Mouse (Mus musculus) erythroid progenitor cell, adult 5-6 weeks (primary cell): Measurements from ENCODE around the gene Prm2. TPM values are rescaled to one million over a fixed set of nuclear protein-coding genes. Genes with fewer than 3 reads are reported as not detected.
"Not testable (repeated sequence)": the region's sequence is repeated elsewhere in the genome, so short reads cannot be mapped to it uniquely, and the experiment has no call there.

Source experiments
- ATAC-seq: replicated peaks from 2 replicates; pipeline ENCODE4 v1.8.0; 2016; ENCODE audit warnings: moderate number of reproducible peaks, mild to moderate bottlenecking, moderate TSS enrichment, inconsistent platforms; ENCODE audit not compliant: poor library complexity, low FRiP score, severe bottlenecking
- total RNA-seq, 2 experiments: library from RNA; stranded (forward) in 1 of 2; stranded (reverse) in 1 of 2; fragments of 150-400 nt in 1 of 2; fragments of 186-747, 209-891 nt in 1 of 2; gene quantifications; 2 replicates each; pipeline versions ENCODE4 v1.2.3 to v1.2.4; 2015 to 2017; ENCODE audit warnings: low replicate concordance in 2 of 2

Gene Prm2
- total RNA-seq, 2 experiments from 2014 or later = not detected

DNA sequence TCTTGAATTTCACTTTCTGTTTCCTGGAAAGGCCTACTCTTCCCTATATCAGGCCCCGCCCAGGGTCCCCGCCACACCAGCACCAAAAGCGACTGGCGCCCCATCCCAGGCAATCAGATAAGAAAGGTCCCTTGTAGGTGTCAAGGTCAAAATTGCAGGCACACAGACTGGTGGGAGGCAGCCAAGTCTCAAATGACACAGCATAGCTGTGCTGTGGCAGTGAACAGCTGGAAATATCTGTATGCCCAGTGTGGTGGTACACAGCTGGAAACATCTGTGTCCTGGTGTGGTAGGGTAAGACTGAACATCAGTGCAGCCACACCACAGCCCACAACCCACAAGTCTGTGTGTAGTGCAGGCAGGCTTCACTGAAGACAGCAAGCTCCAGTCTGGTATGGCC lies 18.9 kb upstream of the Prm2 start:
- ATAC-seq = no peak

DNA sequence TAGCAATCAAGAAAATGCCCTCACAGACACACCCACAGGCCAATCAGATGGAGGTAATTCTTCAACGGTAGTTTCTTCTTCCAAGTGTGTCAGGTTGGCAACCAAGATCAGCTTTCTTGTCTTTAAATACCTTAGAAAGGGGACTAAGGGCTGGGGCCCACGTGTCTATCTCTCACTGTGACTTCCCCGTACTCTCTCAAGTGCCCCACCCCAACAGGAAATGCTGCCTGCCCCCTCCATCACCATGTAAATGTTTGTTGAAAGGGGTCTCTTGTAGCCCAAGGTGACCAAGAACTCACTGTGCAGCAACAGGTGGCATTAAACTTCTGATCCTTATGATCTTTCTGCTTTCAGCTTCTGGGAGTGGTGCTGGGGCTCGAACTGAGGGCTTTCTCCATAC lies 17.8 kb upstream of the Prm2 start:
- no peak for ATAC-seq

DNA sequence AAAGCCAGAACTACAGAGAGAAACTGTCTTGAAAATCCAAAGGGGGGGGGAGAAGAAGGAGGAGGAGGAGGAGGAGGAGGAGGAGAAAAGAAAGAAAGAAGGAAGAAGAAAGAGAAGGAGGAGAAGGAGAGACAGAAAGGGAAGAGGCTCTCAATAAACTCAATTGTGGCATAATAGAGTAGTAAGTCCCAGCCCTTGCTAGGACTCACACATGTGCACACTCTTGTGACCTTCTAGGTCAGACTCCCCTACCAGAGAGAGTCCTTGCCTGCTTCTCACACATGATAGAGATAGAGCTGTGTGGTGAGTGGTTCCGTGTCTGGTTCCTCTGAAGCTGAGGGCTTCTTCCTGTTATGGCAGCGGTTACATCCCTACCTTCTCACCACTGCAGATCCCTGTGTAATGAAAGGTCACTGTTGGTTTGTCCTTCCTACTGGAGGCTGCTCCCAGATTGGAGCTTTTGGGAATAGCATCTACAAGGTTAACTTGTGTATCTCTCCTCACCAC lies 17.0 kb upstream of the Prm2 start, which contains the start of gene Gm11172:
TSS of gene Gm11172 (plus strand) at position 51 of the 507 bp plus-strand sequence.
- ATAC-seq = no peak

DNA sequence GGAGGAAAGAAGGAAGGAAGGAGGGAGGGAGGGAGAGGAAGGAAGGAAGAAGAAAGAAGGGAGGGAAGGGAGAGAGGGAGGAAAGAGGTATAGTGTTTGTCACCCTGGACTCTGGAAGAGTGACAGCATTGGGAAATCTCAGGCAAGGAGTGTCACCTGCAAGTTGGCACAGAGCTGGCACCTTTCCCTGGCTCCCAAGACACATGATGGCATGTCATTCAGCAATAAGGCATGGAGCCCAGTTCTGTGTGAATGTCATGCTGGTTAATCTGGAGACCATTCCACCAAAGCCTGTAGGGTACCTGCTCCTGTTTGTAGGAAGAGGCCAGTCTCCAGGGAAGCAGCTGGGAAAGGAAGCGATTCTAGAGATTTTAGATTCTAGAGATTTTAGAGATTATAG lies 14.4 kb upstream of the Prm2 start:
- ATAC-seq = no peak

DNA sequence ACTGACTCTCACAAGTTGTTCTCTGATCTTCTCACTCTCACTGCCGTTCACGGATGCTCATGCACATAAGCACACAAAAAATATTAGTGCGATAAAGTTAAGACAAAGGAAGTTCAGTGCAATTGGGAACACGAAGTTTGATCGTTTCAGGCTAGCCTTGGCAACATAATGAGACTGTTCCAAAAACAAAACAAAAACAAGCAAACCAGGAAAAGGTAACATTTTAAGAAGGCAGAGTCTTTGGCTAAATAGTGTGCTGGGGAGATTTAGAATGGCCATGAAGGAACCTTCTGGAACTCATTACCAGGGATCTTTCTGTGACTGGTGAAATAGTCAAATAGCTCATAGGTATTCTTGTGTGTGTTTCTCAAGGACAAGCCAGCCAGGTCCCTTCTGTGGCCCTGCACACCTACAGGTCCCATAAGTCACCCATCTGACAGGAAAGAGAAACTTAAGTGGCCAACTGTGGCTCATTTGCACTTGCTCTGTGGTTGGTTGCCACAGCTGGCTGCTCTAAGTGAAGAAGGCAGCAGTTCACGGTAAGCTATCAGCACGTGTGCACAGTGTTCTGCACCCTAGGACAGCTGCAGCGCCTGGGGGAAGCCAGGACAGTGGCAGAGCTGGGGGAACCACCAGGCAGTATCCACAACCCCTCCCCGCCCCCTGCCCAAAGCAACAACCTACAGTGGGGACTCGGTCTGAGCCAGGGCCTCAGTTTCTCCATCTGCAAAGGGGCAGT lies 10.0 kb upstream of the Prm2 start, which contains the start of gene Prm1:
TSS of gene Prm1 (minus strand) at position 51 of the 739 bp plus-strand sequence.
- no peak for ATAC-seq

DNA sequence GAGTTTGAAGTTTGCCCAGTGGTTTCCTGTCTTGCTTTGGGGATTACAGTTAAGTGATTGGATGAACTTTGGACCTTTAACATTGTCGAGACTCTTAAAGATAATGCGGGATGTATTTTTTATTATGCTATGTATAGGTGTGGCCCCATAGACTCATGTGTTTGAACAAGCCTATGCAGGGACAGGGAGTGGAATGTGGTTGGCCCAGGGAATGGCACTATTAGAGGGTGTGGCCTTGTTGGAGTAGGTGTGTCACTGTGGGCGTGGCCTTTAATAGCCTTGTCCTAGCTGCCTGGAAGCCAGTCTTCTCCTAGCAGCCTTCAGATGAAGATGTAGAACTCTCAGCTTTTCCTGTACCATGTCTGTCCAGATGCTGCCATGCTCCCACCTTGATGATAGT lies 6.5 kb upstream of the Prm2 start:
- ATAC-seq = not testable (repeated sequence)

DNA sequence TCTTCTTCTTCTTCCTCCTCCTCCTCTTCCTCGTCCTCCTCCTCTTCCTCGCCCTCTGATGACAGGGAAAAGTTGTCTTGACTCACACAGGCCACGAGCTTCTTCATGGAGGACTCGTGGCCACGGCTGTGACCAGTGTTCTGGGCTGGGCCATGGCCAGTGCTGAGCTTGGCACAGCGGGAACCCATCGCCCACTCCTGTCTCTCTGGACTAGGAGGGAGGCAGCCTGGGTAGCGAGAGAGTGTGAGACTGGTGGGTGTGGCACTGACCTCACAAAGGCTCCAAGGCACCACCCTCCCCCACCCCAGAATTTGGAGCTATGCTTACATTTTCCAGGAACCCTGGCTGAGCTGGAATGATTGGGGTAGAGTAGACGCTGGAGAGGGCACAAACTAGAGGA lies 5.2 kb downstream of the Prm2 start, which contains the start of gene Prm3:
TSS of gene Prm3 (minus strand) at position 213 of the 400 bp plus-strand sequence.
- no peak for ATAC-seq

DNA sequence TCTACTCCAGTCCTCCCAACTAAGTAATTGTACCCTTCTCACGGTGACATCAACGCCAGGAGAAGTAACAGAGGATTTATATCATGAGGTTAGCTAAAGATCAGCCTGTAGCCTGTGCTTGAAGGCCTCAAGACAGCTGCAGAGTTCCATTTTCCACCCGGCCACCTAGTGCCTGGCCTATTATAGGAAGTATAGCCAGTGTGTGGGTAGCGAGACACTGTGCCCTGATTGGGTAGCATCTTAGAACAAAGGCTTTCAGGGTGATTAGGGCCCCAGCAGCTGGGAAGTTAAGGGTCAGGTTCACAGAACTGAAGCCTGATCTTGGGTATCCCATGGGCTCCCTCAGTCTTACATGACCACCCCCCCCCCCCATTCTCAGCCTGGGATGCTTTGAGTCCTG lies 7.1 kb downstream of the Prm2 start:
- no peak for ATAC-seq

DNA sequence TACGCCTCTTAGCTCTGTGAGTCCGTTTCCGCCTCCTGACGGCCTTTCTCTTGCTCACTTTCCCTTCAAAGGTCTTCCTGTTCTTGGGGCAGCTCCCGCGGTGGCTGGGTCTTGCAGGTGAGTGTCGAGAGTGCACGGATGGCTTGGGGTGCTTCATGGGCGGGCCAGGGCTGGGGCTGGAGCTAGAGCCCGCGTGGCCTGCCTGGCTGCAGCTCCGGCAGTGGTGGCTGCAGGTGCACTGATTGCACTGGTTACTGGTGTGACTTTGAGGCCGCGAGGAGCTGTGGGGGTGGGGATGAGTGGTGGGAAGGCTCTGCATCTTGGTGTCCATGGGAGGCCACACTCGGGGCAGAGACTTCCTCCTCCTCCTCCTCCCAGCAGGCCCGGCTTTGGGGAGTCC lies 7.7 kb downstream of the Prm2 start, which contains the start of gene Tnp2:
TSS of gene Tnp2 (minus strand) at position 390 of the 400 bp plus-strand sequence.
- ATAC-seq = no peak

DNA sequence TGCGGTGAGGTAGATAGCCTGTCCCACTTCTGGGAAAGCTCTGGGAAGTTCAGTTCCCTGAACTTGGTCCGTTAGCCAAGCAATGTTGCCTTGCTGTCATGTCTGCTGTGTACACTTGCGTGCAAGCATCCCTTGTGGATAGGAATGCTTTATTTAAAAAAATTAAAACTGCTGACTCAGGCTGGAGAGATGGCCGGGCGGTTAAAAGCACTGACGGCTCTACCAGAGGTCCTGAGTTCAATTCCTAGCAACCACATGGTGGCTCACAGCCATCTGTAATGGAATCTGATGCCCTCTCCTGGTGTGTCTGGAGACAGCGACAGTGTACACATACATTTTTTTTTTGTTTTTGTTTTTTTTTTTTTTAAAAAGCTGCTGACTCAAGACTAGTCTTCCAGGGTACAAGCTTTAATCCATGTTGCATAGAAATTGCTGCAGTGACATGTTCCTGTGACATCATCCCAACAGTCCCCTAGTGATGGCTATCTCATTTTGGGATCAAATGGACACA lies 8.3 kb downstream of the Prm2 start:
- no peak for ATAC-seq

DNA sequence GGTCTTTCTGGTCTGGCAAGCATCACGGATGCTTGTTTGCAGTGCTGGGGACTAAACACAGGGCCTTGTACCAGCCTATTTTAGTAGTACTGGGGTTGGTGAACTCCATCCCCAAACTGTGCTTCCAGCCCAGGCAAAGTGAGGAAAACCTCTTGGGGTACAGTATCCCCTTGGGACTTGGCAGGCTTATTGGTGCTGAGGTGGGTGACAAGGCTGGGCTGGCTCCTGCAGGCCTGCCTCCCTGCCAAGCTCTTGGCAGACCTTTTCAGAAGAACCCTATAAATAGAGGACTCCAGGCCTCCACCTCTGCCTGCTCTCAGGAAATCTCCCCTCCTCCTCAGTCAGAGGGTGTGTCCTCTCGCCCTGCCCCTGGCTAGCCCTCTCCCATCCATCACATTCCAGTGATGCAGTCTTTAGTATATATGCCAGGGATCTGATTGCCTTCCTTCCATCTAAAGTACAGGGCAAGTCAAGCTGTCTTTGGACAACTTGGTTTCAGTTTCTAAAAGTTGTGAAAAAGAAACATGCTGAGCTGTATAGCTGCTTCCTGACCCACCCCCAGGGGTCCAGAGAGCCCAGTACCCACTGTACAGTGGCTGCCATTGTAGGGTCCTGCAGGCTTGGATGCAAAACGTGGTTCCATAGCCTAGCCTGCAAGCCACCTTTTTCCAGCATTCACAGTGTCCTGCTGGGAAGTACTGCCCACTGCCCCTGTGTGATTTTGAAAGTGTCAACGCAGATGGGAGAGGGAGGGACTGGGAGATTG lies 9.0 kb downstream of the Prm2 start:
- 0 out of 2 replicates have a peak, but pooled peaks have one; percentile 7 for ATAC-seq

DNA sequence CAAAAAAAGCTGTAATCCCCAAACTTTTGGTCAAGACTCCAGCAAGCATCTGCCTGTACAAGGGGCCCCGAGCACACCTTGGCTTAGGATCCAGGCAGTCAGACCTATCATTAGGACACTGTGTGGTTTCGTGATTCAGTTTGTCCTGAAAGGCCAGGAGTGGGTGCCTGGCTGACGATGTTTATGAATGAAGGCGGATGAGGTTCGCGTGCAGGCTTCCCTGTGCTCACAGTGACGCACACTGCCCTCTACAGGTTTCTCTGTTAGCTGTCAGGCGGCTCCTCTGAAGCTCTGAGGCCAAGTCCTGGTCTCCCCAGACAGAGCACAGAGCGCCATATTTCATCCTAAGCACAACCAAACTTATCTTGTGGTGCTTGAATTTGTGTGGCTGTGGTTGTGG lies 9.6 kb downstream of the Prm2 start:
- ATAC-seq = peak; percentile 75

DNA sequence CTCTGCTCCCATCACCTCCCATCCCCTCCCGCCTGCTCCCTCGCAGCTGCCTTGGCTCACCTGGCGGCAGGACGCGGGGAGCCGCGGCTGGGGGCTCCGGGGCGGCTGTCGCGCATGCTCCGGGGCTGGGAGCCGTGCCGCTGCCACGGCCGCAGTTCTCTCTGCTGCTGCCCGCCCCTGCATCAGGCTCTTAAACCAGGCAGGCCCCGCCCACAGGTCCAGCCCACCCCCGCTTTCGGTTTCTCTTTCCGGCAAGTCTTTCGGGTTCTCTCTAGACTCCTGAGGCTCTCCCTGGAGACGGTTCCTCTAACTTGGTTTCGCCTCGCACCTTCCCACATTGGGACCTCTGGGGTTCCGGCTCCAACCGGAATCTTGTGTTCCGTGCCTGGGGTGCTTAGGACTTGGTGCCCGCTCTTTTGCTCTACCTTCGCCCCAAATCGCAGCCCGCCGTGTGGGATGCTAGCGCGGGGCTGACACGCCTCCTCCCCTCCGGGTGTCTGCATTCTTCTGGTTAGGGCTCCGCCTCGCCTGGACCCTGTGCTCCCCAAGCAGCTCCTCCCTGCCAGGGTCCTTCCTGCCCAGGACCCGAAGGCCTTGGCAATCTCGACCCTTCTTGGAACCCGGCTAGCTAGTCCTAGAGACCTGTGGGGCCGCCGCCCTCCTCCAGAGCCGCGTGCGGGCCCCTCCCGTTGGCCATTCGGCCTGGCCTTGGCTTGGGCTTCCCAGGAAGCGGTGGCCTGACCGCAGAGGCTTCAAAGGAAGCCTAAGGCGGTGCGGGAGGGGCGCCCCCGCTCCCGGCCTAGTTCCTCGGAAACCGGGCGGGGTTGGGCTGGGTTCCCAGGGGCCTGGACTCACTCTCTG lies 10.3 kb downstream of the Prm2 start, which contains the start of gene Socs1:
TSS of gene Socs1 (minus strand) at position 166 of the 861 bp plus-strand sequence.
- peak; percentile 70 for ATAC-seq

DNA sequence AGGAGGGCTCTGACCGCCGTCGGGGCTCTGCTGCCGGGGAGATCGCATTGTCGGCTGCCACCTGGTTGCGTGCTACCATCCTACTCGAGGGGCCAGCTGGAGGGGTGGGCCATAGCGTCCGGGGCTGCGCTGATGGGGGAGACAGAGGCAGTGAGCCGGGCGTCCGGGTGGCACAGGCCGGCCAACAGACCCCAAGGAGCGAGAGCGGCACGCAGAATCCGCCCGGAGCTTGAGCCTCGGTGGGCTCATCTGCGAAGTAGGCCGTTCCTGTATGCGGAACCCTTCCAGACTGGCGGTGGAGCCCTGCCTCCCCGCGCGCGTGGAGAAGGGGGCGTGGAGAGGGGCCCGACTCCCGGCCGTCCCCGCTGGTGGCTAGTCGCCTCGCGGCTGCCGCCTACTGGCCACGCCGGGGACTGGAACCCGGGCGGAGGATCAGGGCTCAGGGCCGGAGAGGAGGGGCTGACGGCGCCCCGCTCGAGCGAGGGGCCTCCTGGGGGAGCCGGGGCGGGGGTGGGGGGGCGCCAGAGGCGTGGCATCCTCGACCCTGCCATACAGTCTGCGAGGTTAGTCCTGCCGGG lies 11.1 kb downstream of the Prm2 start:
- peak; percentile 56 for ATAC-seq

DNA sequence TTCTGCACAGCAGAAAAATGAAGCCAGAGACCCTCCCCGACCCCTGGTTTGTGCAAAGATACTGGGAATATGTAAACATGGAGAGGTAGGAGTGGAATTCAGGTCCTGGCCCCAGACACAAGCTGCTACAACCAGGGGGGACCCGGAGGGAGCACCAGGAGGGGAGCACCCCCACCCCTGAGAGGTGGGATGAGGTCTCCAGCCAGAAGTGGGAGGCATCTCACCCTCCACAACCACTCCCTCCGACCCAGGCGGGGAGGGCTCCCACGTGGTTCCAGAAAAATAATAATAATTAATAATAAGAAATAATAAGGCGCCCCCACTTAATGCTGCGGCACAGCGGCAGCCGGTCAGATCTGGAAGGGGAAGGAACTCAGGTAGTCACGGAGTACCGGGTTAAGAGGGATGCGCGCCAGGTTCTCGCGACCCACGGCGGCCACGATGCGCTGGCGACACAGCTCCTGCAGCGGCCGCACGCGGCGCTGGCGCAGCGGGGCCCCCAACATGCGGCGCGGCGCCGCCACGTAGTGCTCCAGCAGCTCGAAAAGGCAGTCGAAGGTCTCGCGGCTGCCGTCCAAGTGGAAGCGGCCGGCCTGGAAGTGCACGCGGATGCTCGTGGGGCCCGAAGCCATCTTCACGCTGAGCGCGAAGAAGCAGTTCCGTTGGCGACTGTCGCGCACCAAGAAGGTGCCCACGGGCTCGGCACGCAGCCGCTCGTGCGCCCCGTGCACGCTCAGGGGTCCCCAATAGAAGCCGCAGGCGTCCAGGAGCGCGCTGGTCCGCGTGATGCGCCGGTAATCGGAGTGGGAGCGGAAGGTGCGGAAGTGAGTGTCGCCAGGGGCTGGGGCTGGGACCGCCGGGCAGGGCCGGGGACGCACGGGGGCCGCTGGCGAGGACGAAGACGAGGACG lies 11.8 kb downstream of the Prm2 start:
- no peak for ATAC-seq

DNA sequence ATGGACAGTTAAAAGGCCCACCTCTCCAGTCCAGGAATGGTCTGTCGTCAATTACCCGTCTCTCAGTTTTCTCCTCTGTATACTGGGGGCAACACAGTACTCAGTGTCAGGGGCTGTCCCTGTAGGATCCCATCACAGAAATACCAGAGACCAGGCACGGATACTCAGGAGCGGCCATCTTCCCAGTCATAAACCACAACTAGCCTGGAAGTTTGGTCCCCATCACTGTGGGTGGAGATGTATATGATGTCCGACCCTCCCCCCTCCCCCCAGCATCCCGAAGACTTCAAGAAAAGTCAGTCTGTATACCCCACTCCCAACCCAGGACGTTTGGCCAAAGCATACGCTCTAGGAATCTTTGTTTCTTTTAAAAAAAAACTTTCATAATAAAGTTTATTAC lies 12.5 kb downstream of the Prm2 start:
- ATAC-seq = no peak

DNA sequence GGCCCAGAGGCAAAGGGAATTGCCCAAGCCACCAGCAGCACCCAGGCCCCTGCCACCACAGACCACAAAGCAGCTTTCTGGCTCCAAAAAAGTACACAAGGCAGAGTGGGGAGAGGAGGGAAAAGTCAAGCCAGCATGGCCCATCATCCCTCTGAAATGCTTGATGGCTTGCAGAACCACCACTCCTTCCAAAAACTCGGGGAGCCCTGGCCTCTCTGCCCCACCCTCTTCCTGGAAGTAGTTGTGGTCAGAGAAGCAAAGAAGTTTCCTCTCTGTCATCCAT lies 12.8 kb downstream of the Prm2 start:
- ATAC-seq = no peak

DNA sequence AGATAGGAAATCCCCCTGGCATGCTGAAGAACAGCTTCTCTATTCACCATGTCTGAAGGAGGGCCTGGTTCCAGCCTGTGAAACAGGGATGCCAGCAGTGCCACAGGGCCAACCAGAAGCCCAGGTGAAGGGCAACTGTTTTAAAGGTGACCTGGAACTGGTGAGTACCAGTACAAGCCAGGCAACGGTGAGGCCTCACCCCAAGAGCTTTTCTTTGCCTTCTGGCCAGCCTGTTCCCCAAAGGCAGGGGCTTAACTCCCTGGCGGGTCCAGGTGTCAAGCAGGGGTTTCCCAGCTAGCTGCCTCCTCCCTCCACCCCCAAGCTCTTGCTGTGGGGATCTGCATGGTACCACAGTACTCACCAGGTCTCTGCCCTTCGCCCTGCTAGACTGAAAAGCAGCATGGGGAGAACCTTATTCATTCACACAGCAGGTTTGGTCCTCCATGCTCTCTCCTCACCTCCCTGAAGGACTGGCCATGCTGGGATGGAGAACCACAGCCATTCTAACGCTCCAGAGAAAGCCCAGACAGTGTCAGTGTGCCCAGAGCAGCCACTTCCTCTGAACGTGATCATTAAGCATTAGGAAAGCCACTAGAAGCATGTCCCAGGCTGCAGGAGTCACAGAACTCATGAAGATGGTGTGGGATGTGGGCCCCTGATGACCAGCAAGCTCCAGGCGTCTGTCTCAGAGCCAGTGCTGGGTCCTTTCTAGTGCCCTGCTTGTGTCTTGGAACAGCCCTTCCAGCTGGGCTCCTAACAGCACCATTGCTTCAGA lies 13.4 kb downstream of the Prm2 start:
- ATAC-seq = no peak
